Mouse (Mus musculus) left cerebral cortex, adult 2 months (tissue): ENCODE results near the gene Aoc1. TPM values are rescaled to one million over a fixed set of nuclear protein-coding genes. Genes with fewer than 3 reads are reported as not detected.
"Not testable (repeated sequence)": the region's sequence is repeated elsewhere in the genome, so short reads cannot be mapped to it uniquely, and the experiment has no call there.

ENCODE experiments used
- DNase-seq, 2 experiments: peaks; one replicate each; pipeline ENCODE4 v3.0.0; 2021 to 2022; ENCODE audit warnings: low spot score in 2 of 2, mixed read lengths in 1 of 2; ENCODE audit errors: extremely low spot score in 1 of 2
- H3K27ac ChIP-seq: fragments of 200-600 bp; 2 replicates; pipeline ENCODE4 v1.8.1; 2022
- H3K4me3 ChIP-seq: fragments of 200-600 bp; 2 replicates; pipeline ENCODE4 v1.8.1; 2022
- CTCF ChIP-seq: fragments of 200-600 bp; IDR thresholded peaks from 2 replicates; pipeline ENCODE4 v1.8.1; 2022; ENCODE audit warnings: antibody characterized with exemption, mild to moderate bottlenecking, moderate library complexity
- intact Hi-C: fragments of 180-260 bp; cut with DNase I; formaldehyde crosslinking; loops from one replicate; pipeline ENCODE4 v1.15.1; 2025
- total RNA-seq, 2 experiments: library from RNA; stranded (reverse); gene quantifications; 2 replicates each; pipeline ENCODE4 v1.2.3; 2021

The Aoc1 gene
- total RNA-seq, 2 experiments from 2014 or later, result not detected

DNA sequence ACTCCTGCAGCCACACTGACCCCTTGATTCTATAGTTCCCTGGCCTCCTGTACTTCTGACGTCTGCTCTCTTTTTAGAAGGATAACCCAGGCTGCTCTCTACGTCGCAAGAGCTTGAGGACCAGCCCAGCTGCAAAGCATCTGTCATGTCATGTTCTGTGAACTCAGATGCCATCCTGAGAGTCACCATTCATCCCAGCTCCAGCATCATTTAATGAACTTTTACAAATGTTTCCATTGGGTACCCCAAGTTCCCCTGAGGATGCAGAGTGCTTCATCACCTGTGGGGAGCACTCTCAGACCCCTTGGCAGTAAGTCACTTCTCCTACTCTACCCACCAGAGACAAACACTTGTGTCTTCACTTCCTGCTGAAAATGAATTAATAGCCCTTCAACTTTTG, 8.5 kb upstream of the Aoc1 start:
- DNase-seq, result no peak
- intact Hi-C loops, result no loop called here
- no peak overlapping the region for H3K4me3 ChIP-seq
- no peak for TF ChIP-seq CTCF
- H3K27ac ChIP-seq, result no peak overlapping the region

DNA sequence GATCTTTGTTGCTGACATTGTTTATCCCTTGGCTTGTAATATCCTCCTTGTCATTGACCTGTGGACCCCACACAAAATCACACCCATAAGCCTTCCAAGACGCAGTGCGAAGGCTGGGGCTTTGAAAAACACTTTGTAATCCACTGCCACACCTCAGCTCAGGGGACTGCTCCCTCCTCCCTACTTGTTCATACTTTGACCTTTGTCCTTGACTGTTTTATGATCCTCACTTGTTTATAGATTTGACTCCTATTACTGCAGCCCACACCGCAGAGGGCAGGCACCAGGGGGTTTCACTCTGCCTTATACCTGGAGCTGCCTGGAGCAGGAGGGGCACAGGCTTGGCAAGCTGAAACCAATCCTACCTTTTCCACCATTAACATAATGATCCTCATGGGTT, 8.0 kb upstream of the Aoc1 start:
- no peak for TF ChIP-seq CTCF
- no peak overlapping the region for H3K27ac ChIP-seq
- DNase-seq, result no peak
- intact Hi-C loops, result no loop called here
- H3K4me3 ChIP-seq, result no peak overlapping the region

DNA sequence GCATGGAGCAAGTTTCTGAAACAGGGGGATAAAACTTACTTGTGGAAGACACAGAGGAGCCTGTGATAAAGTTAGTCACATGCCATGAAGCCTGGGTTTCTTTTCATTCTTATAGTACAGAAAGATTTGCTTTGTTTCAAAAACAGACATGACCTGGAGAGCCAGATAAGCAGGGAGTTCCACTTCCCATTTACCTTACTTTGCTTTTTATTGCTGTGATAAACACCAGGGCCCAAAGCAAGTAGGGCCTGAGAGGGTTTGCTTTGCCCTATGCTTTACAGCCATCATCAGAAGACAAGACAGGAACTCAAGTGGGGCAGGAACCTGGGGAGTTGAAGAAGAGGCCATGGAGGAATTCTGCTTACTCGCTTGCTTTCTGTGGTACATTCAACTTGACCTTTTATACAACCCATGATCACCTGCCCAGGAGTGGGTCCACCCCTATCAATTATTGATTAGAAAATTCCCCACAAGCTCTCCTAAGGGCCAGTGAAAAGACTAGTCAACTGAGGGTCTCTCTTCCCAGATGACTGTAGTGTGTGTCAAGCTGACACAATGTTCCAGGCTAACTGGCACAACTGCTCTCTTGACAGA, 7.4 kb upstream of the Aoc1 start:
- intact Hi-C loops, result no loop called here
- no peak overlapping the region for H3K27ac ChIP-seq
- no peak for DNase-seq
- TF ChIP-seq CTCF, result no peak
- no peak overlapping the region for H3K4me3 ChIP-seq

DNA sequence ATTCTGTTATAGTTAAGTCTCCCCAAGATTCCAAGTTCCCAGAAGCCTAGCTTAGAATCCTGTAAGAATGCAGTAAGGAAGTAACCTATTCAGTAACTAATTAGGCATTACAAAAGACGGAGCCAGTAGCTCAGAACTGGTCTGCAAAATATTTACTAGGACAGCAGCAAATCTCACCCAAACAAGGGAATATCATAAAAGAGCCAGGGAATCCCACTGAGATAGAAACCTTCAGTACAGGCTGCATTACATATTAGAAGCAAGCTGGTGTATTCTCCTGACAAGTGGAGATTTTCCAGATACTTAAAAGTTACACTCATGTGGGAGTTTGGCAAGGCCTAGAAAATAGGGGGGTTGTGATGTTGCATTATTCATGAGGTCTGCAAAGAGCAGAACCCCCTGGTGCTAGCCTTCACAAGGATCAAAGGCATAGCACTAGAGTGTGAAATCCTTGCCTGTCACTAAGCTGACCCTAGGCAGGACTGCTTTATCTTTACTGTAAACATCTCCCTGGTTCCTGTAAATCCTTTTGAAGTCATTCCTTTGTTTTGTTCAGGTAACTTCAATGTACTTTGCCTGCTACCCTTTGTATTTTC, 6.2 kb upstream of the Aoc1 start:
- intact Hi-C loops, result not testable (repeated sequence)

DNA sequence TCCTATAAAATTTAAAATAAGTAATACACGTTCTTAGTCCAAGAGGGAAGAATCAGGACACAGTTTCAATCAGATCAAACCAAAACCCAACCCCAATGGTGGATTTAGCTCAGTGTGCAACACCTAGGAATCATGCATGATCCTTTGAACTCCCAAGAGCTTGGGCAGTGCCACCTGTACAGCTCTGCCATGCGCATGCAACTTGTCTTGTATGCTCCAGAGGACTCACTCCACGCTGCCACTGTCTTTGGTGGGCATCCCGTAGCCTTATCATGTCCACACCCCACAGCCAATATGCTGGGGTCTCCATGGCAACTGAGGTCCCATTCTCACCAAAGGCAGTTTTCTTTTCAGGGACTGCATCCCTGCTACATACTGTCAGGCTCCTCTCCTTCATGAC, 5.5 kb upstream of the Aoc1 start:
- intact Hi-C loops, result no loop called here
- DNase-seq, result no peak
- Histone ChIP-seq H3K4me3 (no peak overlapping the region), H3K27ac (no peak overlapping the region)
- TF ChIP-seq CTCF, result no peak

More for the DNA sequence above, 6.2 kb upstream of the Aoc1 start:
- DNase-seq, H3K4me3 ChIP-seq, H3K27ac ChIP-seq: not testable (repeated sequence)

DNA sequence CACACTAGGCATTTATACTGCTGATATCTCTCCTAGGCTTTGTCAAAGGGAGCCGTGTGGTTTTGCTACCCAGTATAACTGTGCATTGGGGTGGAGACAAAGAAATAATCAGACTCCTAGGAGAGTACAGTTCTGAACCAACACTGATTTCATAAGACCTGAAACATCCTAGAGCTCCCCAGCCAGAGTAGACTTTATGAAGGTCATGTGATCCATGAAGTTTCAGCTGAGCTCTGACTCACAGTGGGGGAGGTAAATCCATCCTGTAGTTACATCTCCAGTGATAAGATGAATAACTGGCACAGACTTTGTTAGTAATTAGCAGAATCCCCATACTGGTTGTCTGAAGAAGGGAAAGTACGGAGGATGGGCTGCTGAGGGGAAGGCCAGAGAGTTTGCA, 2.9 kb upstream of the Aoc1 start:
- intact Hi-C loops, result no loop called here
- TF ChIP-seq CTCF, result no peak
- no peak for DNase-seq
- Histone ChIP-seq H3K27ac (no peak overlapping the region), H3K4me3 (no peak overlapping the region)

DNA sequence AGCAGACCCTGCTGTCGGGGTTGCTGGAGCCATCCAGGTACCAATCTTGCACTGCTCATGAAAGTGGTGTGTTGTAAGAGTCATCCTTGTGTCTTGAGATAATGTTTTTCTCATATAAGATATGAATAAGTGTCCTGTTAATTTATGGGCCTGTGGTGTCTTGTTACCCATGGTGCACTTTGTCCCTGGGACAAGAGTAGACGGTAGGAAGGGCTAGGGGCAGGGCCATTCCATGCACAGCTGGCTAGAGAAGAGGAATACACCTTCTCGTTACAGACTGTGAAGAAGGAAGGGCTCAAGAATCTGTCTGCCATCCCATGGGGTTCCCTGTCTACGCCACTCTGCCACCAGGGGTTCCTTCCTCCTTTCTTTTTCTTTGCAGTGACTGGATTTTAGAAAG, 1.9 kb downstream of the Aoc1 start:
- Histone ChIP-seq H3K27ac (no peak overlapping the region), H3K4me3 (no peak overlapping the region)
- no peak for DNase-seq
- intact Hi-C loops, result no loop called here
- TF ChIP-seq CTCF, result no peak

DNA sequence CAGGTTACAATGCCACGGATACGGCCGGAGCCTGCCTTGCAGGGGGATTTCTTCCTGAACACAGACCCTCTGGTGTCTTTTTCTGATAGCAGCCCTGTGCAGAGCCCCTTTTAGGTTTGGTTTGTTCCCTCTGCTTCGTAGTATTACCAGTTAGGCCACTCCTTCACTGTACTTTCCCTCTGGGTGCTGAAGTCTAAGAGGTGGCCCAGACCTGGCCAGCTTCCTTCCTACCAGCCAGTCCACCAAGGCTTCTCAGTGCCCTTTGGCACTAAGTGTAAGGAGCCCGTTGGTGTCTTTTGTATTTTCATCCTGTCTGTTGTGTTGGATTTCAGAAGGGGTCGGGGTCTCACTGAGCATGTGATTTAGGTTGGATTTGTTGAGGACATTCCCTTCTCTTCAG, 2.8 kb downstream of the Aoc1 start:
- no peak for DNase-seq
- no peak overlapping the region for H3K27ac ChIP-seq
- H3K4me3 ChIP-seq, result no peak overlapping the region
- intact Hi-C loops, result no loop called here
- TF ChIP-seq CTCF, result no peak

DNA sequence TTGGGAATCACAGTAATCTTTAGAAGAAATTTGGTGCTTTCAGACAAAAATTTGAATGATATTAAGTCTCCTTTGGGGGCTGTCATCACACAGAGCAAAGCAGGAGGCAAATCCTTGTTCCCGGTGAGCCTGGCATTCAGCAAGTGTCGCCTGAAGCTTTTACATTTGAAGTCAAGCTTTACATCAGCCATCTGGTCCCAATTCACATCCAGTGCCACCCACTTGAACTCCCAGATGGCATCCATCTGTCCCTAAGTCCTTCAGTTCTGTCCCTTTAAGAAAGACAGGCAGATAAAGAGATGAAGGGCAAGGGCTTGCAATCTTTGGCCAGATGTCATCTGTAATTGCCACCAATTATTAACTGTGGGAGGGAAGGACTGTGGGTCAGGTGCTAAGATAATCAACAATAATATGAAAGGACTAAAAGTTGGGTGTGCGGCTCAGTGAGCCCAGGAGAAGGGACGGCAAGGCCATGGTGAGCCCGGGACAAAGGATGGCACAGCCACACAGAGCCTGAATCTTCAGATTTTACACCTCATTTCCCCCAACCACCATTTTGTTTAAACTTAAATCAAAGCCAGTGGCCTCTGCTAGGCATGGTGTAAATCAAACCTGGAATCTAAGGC, 3.9 kb downstream of the Aoc1 start:
- Histone ChIP-seq H3K4me3 (no peak overlapping the region), H3K27ac (no peak overlapping the region)
- TF ChIP-seq CTCF, result no peak
- DNase-seq, result no peak
- intact Hi-C loops, result no loop called here

DNA sequence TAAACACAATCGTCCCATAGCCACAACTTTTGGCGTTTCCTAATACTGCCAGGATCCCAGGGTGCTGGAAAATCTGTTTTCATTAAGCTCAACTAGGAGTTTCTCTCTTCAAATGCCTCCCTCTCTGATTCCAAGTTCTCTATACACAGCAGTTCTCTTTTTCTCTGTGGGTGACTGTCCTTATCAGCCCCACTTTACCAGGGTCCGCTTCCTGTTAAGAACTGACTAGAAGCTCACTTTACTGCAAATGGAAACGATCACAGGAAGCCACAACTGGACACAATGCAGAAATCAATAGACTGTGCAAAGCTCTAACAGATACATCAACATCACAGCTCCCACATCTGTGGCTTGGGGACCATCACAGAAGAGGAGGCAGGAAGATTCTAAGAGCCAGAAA, 21.5 kb downstream of the Aoc1 start:
- no peak for TF ChIP-seq CTCF
- no peak overlapping the region for H3K4me3 ChIP-seq
- DNase-seq, result no peak
- intact Hi-C loops, result no loop called here
- H3K27ac ChIP-seq, result no peak overlapping the region

DNA sequence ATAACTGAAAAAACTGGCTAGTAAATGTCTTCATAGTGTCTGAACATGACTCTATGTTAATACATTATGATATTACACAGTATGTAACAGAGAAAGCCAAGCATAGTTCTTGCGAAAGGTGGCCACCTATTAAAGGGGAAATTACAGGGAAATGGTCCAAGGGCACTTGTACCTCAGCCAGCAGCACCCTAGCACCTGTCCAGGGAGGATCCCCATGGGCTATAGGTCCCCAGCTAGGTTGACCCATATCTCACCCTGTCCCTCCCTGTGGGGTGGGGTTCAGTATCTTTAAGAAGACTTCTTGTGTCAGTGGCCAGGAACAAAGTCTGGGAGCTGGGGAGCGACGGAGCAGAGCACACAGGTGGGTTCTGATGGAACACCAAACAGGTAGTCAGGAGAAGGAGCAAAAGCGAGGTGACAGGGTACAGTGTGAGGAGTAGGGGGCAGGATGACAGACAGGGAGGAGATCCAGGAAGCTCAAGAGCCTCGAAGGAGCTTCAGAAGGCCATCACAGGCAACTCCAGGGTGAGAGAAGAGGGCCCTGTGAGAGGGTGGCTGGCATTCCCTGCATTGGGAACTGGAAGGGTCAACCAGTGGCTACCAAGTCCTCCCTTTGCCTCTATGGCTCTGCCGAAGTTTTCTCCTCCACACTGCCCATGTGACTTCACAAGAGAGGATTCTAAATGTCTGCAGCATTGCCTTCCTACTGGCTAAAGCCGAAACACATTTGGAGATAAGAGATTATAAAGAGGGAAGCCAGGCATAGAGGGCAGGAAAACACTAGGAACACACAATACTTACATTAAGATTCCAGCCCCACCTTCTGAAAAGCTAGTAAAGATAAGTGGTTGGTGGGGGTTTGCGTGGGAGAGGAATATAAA, 22.5 kb downstream of the Aoc1 start:
- no peak overlapping the region for H3K4me3 ChIP-seq
- no peak for DNase-seq

DNA sequence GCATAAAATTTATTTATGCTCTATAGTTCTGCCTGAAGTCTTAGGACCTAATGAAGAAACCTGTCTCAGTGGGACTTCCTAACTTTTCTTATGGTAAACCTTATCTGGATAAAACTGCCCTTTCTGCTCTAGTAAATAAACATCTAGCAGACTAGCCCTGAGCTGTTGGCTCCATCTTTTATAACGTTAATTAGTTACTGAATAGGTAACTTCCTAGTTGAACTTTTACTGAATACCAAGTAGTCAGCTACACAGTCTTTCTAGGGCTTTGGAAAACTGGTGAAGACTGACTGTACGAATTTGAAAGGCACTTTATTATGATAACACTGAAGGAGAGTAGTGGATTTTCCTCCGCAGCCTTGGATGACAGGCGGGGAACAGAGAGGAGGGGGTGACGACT, 23.2 kb downstream of the Aoc1 start:
- no peak overlapping the region for H3K4me3 ChIP-seq
- intact Hi-C loops, result no loop called here
- no peak for TF ChIP-seq CTCF
- no peak overlapping the region for H3K27ac ChIP-seq
- no peak for DNase-seq

More for the DNA sequence above, 22.5 kb downstream of the Aoc1 start:
- no peak overlapping the region for H3K27ac ChIP-seq
- intact Hi-C loops, result no loop called here
- no peak for TF ChIP-seq CTCF
